Mouse (Mus musculus): Measurements from ENCODE around the gene Pfn4.
A peak's percentile ranks its signal among the peaks of the same experiment; 100 is the strongest.
"Not testable (repeated sequence)": the region's sequence is repeated elsewhere in the genome, so short reads cannot be mapped to it uniquely, and the experiment has no call there.

Gene Pfn4

DNA sequence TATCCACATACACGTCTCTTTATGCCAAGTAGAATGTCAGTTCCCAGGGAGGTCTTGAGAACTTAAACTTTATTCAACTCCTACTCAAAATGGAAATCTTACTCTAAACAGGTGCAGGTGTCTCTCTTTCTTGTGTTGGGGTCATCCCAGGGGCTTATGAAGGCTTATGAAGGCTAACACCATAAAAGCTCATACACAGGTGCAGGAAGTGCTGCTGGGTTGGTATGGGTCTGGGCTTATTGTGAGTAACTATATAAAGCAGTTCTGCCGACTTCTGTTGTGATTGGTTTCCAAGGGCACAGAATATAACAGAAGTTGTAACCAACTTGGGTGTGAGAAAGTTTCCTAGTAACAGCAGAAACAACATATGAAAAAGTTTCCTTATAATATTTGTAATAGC is 15.6 kb downstream of the Pfn4 start:
- no peak for DNase-seq (ENCODE audit: low spot score in 2 of 2)

- DNase-seq (ENCODE audit: low spot score in 2 of 2): not testable (repeated sequence)
These were observed 19.3 kb downstream of the Pfn4 start for GRCm38 (mm10) chr12:4788128-4788527.

GRCm38 (mm10) chr12:4793718-4794117 is 24.9 kb downstream of the Pfn4 start:
- DNase-seq (ENCODE audit: low spot score in 2 of 2): peak in 1 of 2 experiments; percentile 46

DNA sequence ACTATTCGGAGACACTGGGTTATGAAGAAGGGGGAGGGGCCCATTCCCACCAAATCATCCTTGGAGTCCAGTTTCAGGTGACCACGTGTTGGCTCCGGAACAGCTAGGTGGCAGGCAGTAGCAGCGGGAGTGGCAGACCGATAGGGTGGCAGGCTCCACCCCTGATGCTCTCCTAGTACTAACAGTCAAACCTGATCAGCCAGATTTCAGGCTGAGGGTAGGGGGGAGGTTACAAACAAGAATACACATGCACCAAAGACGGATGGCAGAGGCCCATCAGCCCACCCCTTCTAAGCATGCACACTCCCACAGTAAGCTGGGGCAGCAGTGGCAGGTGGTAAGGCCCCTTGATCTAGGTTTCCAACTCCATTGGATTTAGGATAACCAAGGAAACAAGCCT is 28.6 kb downstream of the Pfn4 start:
- DNase-seq (ENCODE audit: low spot score in 2 of 2): not testable (repeated sequence)

DNA sequence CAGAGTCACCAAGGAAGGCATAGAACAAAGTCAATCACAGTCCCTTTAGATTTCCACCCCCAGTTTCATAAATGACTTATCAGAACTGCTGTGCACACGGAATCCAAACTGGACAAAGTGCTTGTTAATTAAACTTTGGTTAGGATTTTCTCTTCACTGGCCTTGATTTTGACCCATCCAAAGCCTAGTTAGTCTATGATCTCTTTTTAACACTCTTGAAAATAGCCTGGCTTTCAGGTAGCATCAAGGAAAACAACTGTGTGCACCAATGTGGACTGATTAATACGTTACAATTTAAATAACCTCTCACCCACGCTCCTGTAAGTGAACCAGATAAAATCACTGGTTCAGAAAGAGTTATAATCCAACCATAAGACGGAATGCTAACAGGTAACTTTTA is 42.2 kb downstream of the Pfn4 start:
- DNase-seq (ENCODE audit: low spot score in 2 of 2): no peak

GRCm38 (mm10) chr12:4811705-4812104 is 42.9 kb downstream of the Pfn4 start:
- no peak for DNase-seq (ENCODE audit: low spot score in 2 of 2)

DNA sequence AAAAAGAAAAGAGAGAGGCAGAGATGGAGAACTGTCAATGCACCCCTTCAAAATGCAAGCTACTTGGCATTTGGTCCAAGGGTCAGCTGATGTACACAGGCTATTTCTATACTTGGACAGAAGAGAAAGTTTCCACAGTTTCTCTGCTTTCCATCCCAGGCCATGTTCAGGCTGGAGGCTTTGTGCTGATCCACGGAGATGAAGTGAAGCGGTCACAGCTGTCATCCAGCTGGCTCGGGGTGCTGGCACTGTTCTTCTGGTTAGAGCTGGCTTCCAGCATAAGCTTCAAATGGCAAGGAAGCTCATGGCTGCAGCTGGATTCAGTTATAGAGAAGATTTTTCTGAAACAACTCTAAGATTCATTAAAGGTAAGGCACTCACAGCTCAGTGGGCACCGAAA is 44.8 kb downstream of the Pfn4 start:
- no peak for DNase-seq (ENCODE audit: low spot score in 2 of 2)

DNA sequence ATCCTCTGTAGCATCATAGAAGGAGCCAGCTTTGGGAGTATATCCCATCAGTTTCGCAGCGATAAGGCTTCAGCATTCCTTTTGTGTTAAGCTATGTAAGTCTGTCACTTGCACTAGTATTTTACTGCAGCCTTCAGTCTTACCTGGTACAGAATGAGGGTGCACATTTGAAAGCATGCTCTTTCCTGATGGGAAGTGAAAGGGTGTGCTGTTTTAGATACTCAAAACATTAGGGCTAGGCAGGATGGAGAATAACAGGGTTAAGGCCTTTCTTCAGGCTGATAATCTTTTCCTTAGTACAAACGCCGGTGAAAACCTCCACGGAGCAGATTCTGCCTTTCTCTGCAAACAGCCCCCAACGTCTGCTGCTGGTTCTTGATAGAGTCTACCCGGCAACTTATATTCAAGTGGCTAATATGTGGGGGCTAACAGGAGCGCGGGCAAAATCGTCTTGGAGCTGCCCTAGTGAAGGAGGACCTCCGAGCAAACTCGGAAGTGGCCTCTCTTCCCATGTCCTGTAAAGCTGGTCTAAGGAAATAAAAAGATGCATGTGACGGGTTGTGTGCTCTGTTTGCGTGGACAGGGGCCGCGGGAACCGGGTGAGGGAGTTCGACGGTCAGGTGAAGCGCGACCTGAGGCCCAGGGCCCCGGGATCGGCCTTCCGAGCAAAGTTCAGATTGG is 48.0 kb downstream of the Pfn4 start:
- DNase-seq (ENCODE audit: low spot score in 2 of 2): no peak

GRCm38 (mm10) chr12:4817361-4818101 is 48.7 kb downstream of the Pfn4 start, which contains the start of gene Sf3b6:
Gene Sf3b6 (plus strand): TSS chr12:4817544.
- DNase-seq (ENCODE audit: low spot score in 2 of 2): peak; percentile 97 to 100

DNA sequence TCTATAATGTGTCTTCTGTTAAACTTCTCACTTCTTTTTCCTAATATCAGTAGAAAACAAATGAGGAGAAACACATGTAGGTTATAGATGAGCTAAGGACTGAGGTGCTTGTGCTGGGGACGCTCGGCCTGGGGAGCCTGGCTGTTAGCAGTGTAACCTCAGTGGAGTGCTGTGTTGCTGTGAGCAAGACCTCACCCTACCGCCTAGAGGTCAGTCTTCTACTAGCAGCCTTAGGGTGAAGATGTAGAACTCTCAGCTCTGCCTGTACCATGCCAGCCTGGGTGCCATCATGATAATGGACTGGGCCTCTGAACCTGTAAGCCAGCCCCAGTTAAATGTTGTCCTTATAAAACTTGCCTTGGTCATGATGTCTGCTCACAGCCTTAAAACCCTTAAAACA is 58.4 kb downstream of the Pfn4 start:
- no peak for DNase-seq (ENCODE audit: low spot score in 2 of 2)

Measured in spleen, postnatal 10 days (tissue).